ENCODE assay signal across 19 mouse cellular contexts in the genomic region with DNA sequence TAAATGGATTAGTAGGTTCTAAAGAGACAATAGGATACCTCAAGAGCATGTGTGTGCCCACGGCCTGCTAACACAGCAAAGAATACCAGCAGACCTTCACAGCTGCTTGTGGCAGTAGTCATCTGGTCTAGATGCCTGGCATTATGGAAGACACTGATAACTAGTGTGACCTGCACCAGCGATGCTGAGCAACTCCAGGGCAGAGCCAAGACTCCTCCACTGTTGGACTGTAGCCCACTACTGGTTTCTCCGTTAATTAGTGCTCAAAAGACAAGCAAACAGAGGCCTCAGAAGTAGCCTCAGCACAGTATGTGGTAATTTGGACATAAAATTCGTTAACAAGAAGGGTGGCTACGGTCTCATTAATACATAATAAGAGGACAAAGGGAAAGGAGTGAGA. TPM values are rescaled to one million over a fixed set of nuclear protein-coding genes. Genes with fewer than 3 reads are reported as not detected.
DNase-seq lines count a peak whose midpoint lies in the region; ATAC-seq and TF ChIP-seq lines count a peak whose summit lies in the region.
"Had no signal": no experiment of that assay in that cellular context is flagged by ENCODE, and none has a peak within 500 bp of the region (broad histone marks: within the 10 kb centered on the region; RNA-seq: fewer than 3 reads in every experiment).

No protein-coding gene starts in this region.

- no peaks in the 10 kb centered on the region for H3K9me3 ChIP-seq in heart, embryonic 11.5 days (replicated peaks; ENCODE audit: control insufficient read depth, low read length)
- no peaks in the 10 kb centered on the region for H3K9me3 ChIP-seq in lung, embryonic 15.5 days
- H3K9me3 ChIP-seq in intestine, embryonic 14.5 days (ENCODE audit: control insufficient read depth, low read length) = no peaks in the 10 kb centered on the region
- no peaks in the 10 kb centered on the region for H3K9me3 ChIP-seq in hindbrain, embryonic 11.5 days (ENCODE audit: control insufficient read depth, low read length)
- H3K9me3 ChIP-seq: hindbrain, embryonic 13.5 days; limb, embryonic 12.5 days; midbrain, embryonic 10.5 days had no signal

- H3K4me2 ChIP-seq in heart, embryonic 11.5 days = peak overlapping the region; percentile 29; the same call in 1 of the 2 replicates
- H3K4me2 ChIP-seq in lung, embryonic 15.5 days = peak overlapping the region; percentile 18; the same call in 1 of the 2 replicates
- peak overlapping the region; percentile 92; the same call in 1 of the 2 replicates for H3K4me2 ChIP-seq in intestine, embryonic 14.5 days (ENCODE audit: low read length)
- H3K4me2 ChIP-seq in hindbrain, embryonic 11.5 days (replicated peaks; ENCODE audit: low read depth, low read length) = no peak overlapping the region
- H3K4me2 ChIP-seq: hindbrain, embryonic 13.5 days; limb, embryonic 12.5 days had no signal

- no peaks in the 10 kb centered on the region for H3K27me3 ChIP-seq in heart, embryonic 11.5 days (ENCODE audit: control insufficient read depth, insufficient read depth, low read length)
- H3K27me3 ChIP-seq in lung, embryonic 15.5 days = no peaks in the 10 kb centered on the region
- no peaks in the 10 kb centered on the region for H3K27me3 ChIP-seq in intestine, embryonic 14.5 days (replicated peaks; ENCODE audit: control insufficient read depth, insufficient read depth, low read length)
- H3K27me3 ChIP-seq in small intestine, adult 2 months (ENCODE audit: control insufficient read depth, insufficient read depth, low read length) = no peaks in the 10 kb centered on the region
- H3K27me3 ChIP-seq in hindbrain, embryonic 11.5 days (ENCODE audit: control insufficient read depth, insufficient read depth, low read length) = no peaks in the 10 kb centered on the region
- H3K27me3 ChIP-seq: limb, embryonic 12.5 days had no signal

- no peaks in the 10 kb centered on the region for H3K36me3 ChIP-seq in heart, embryonic 11.5 days (ENCODE audit: control insufficient read depth, insufficient read depth, low read length)
- H3K36me3 ChIP-seq in lung, embryonic 15.5 days = no peaks in the 10 kb centered on the region
- H3K36me3 ChIP-seq in intestine, embryonic 14.5 days (ENCODE audit: control insufficient read depth, insufficient read depth, low read length) = peaks cover 12% of the 10 kb centered on the region; the same call in 1 of the 2 replicates
- H3K36me3 ChIP-seq in small intestine, adult 2 months (ENCODE audit: control insufficient read depth, insufficient read depth, low read length) = peaks cover 1% of the 10 kb centered on the region; the same call in 1 of the 2 replicates
- H3K36me3 ChIP-seq in hindbrain, embryonic 11.5 days (ENCODE audit: control insufficient read depth, insufficient read depth, low read length) = no peaks in the 10 kb centered on the region
- H3K36me3 ChIP-seq: hindbrain, embryonic 13.5 days; midbrain, embryonic 10.5 days had no signal

- DNase-seq in heart, postnatal 14 days = no peak
- no peak for DNase-seq in lung, postnatal 14 days
- DNase-seq in intestine, embryonic 14.5 days (ENCODE audit: low spot score) = no peak
- no peak for DNase-seq in hindbrain, embryonic 11.5 days (ENCODE audit: low spot score)
- DNase-seq: B cell, adult 2 months; cerebellum, postnatal 14 days; forebrain, postnatal 0 days; gastrocnemius, postnatal 14 days; kidney, adult 8-10 months; liver, postnatal 0 days; thymus, adult 18-20 months had no signal

- H3K4me3 ChIP-seq in heart, embryonic 11.5 days (ENCODE audit: low read depth, low read length) = no peak overlapping the region
- H3K4me3 ChIP-seq in lung, embryonic 15.5 days = no peak overlapping the region
- H3K4me3 ChIP-seq in intestine, embryonic 14.5 days (ENCODE audit: low read depth, low read length) = no peak overlapping the region
- no peak overlapping the region for H3K4me3 ChIP-seq in small intestine, adult 2 months (ENCODE audit: low read depth, low read length)
- H3K4me3 ChIP-seq in hindbrain, embryonic 11.5 days (ENCODE audit: low read depth, low read length) = no peak overlapping the region
- H3K4me3 ChIP-seq: erythroblast, embryonic 14.5 days; hindbrain, embryonic 13.5 days; limb, embryonic 12.5 days; midbrain, embryonic 10.5 days had no signal

- no peak for ATAC-seq in heart, embryonic 11.5 days (replicated peaks; ENCODE audit: insufficient number of reproducible peaks, low FRiP score, low TSS enrichment)
- no peak for ATAC-seq in lung, embryonic 15.5 days (ENCODE audit: borderline replicate concordance, extremely low read depth, low FRiP score, low TSS enrichment)
- no peak for ATAC-seq in intestine, embryonic 14.5 days (replicated peaks; ENCODE audit: low FRiP score, low TSS enrichment, low read depth)
- ATAC-seq in hindbrain, embryonic 11.5 days (ENCODE audit: low FRiP score) = no peak
- ATAC-seq in monocyte, adult 5-6 weeks (replicated peaks; ENCODE audit: insufficient number of reproducible peaks, low FRiP score, low TSS enrichment, poor library complexity, severe bottlenecking) = no peak
- ATAC-seq: forebrain, postnatal 0 days; liver, postnatal 0 days had no signal

- TF ChIP-seq POLR2A in small intestine, adult 2 months (IDR thresholded peaks at IDR 0.05; ENCODE audit: low read depth, low read length) = no peak

- H3K9ac ChIP-seq in heart, embryonic 11.5 days (ENCODE audit: low read depth, low read length) = no peak overlapping the region
- H3K9ac ChIP-seq in lung, embryonic 15.5 days = no peak overlapping the region
- H3K9ac ChIP-seq in intestine, embryonic 14.5 days (ENCODE audit: low read length) = no peak overlapping the region
- no peak overlapping the region for H3K9ac ChIP-seq in hindbrain, embryonic 11.5 days (ENCODE audit: low read depth, low read length)
- H3K9ac ChIP-seq: forebrain, postnatal 0 days; hindbrain, embryonic 13.5 days; limb, embryonic 12.5 days; liver, postnatal 0 days had no signal

- H3K4me1 ChIP-seq in heart, embryonic 11.5 days (ENCODE audit: control insufficient read depth, insufficient read depth, low read length) = peaks cover 9% of the 10 kb centered on the region; the same call in 1 of the 2 replicates
- H3K4me1 ChIP-seq in lung, embryonic 15.5 days = peaks cover 20% of the 10 kb centered on the region; the same call in 1 of the 2 replicates
- H3K4me1 ChIP-seq in intestine, embryonic 14.5 days (replicated peaks; ENCODE audit: control insufficient read depth, insufficient read depth, low read length) = peaks cover 30% of the 10 kb centered on the region
- peaks cover 14% of the 10 kb centered on the region for H3K4me1 ChIP-seq in small intestine, adult 2 months (ENCODE audit: control insufficient read depth, insufficient read depth, insufficient read length, low read length)
- H3K4me1 ChIP-seq in hindbrain, embryonic 11.5 days (replicated peaks; ENCODE audit: control insufficient read depth, insufficient read depth, low read length) = no peaks in the 10 kb centered on the region

- TF ChIP-seq CTCF in small intestine, adult 2 months (IDR thresholded peaks at IDR 0.05; ENCODE audit: extremely low read depth, insufficient read length, insufficient replicate concordance, low read depth, low read length) = no peak

- H3K27ac ChIP-seq in heart, embryonic 11.5 days (ENCODE audit: low read depth, low read length) = no peak overlapping the region
- H3K27ac ChIP-seq in lung, embryonic 15.5 days = no peak overlapping the region
- no peak overlapping the region for H3K27ac ChIP-seq in intestine, embryonic 14.5 days (ENCODE audit: low read depth)
- H3K27ac ChIP-seq in small intestine, adult 2 months (ENCODE audit: insufficient read depth, low read depth, low read length) = peak overlapping the region; percentile 53
- H3K27ac ChIP-seq in hindbrain, embryonic 11.5 days (ENCODE audit: low read depth, low read length) = no peak overlapping the region
- H3K27ac ChIP-seq: hindbrain, embryonic 13.5 days; limb, embryonic 12.5 days; midbrain, embryonic 10.5 days had no signal

- WGBS in heart, embryonic 11.5 days (ENCODE audit: insufficient replicate concordance) = 87% methylated on average over 5 of the region's 5 CpGs
- 90% methylated on average over 5 of the region's 5 CpGs for WGBS in lung, embryonic 15.5 days
- 90% methylated on average over 5 of the region's 5 CpGs for WGBS in intestine, embryonic 14.5 days
- WGBS in small intestine, adult 2 months = 57% methylated on average over 5 of the region's 5 CpGs
- 89% methylated on average over 5 of the region's 5 CpGs for WGBS in hindbrain, embryonic 11.5 days

- intact Hi-C loops in heart, postnatal 14 days (cut with DNase I) = loop anchor here (5.0 kb wide), 1 partner anchor 130 kb away; no protein-coding TSS in a partner anchor

RNA-seq across cellular contexts. Expression of gene Cmss1, which starts 54.0 kb away (rescaled TPM):
- 34.2 and 36.6 TPM in 2 replicates for polyA plus RNA-seq in heart, embryonic 11.5 days (2014; fragmentation: Nextera tagmentation; extraction: Ambion mirVana)
- total RNA-seq in heart, postnatal 14 days (2021) = 10 to 100 TPM; 54.0 to 56.2 TPM
- 55.4 and 57.6 TPM in 2 replicates for polyA plus RNA-seq in lung, embryonic 15.5 days (2015; fragmentation: Nextera tagmentation; extraction: Ambion mirVana)
- polyA plus RNA-seq in intestine, embryonic 14.5 days (2014; fragmentation: Nextera tagmentation; extraction: Ambion mirVana) = 54.9 and 56.0 TPM in 2 replicates
- 1.7 and 2.6 TPM in 2 replicates for polyA plus RNA-seq in small intestine, adult 2 months (2012; rRNA removed)
- 48.6 and 51.1 TPM in 2 replicates for polyA plus RNA-seq in hindbrain, embryonic 11.5 days (2014; fragmentation: Nextera tagmentation; extraction: Ambion mirVana)
- total RNA-seq in monocyte, adult 5-6 weeks (2017) = 3.9 to 11.3 TPM (median 9.0 TPM) in 3 replicates
